Mouse (Mus musculus) heart, embryonic 16.5 days (tissue): ENCODE measurements around the gene Rnf123. TPM values are rescaled to one million over a fixed set of nuclear protein-coding genes. Genes with fewer than 3 reads are reported as not detected.
A peak's percentile ranks its signal among the peaks of the same experiment; 100 is the strongest.

Experiments
- ATAC-seq: fragments of 200-750 bp; cut with Nextera tagmentation; replicated peaks from 2 replicates; pipeline ENCODE4 v1.8.0; 2017; ENCODE audit warnings: moderate number of reproducible peaks; ENCODE audit not compliant: insufficient read depth, low FRiP score; ENCODE audit errors: extremely low read depth
- H3K27ac ChIP-seq: fragments of 300-500 bp; sonication (generic); 2 replicates; pipeline ENCODE4 v1.5.1; 2014; ENCODE audit warnings: mild to moderate bottlenecking, low read length, control low read depth, moderate library complexity
- H3K27me3 ChIP-seq: fragments of 300-500 bp; sonication (generic); 2 replicates; pipeline ENCODE4 v1.6.1; 2014; ENCODE audit warnings: low read length, mixed read lengths; ENCODE audit not compliant: control insufficient read depth, insufficient read depth
- H3K36me3 ChIP-seq: fragments of 300-500 bp; sonication (generic); 2 replicates; pipeline ENCODE4 v1.6.1; 2014; ENCODE audit not compliant: control insufficient read depth, insufficient read depth
- H3K4me1 ChIP-seq: fragments of 300-500 bp; sonication (generic); 2 replicates; pipeline ENCODE4 v1.6.1; 2014; ENCODE audit warnings: low read length, mixed read lengths; ENCODE audit not compliant: control insufficient read depth, insufficient read depth
- H3K4me2 ChIP-seq: fragments of 300-500 bp; sonication (generic); 2 replicates; pipeline ENCODE4 v1.6.1; 2014; ENCODE audit warnings: low read depth, mild to moderate bottlenecking, control low read depth, low read length
- H3K4me3 ChIP-seq: fragments of 300-500 bp; sonication (generic); 2 replicates; pipeline ENCODE4 v1.5.1; 2014; ENCODE audit warnings: mild to moderate bottlenecking, control low read depth, low read length
- H3K9ac ChIP-seq: fragments of 300-500 bp; sonication (generic); 2 replicates; pipeline ENCODE4 v1.6.1; 2014; ENCODE audit warnings: low read length, control low read depth
- H3K9me3 ChIP-seq: fragments of 300-500 bp; sonication (generic); replicated peaks from 2 replicates; pipeline ENCODE4 v1.6.1; 2016; ENCODE audit warnings: low read length; ENCODE audit not compliant: control insufficient read depth
- WGBS: fragments of 180-500 bp; shearing (Covaris S2); extraction: QIAGEN DNeasy Blood & Tissue Kit; methylation state at CpG from one replicate; pipeline ENCODE4 v1.1.7; 2014; 5-methylcytosine and 5-hydroxymethylcytosine counted together
- polyA plus RNA-seq: library from polyadenylated mRNA; unstranded; fragments of >200 nt; fragmentation: Nextera tagmentation; extraction: Ambion mirVana; gene quantifications from 2 replicates; pipeline ENCODE4 v1.2.1, GENCODE M21; 2015

The Rnf123 gene
- 31.3 and 34.7 TPM in 2 replicates for polyA plus RNA-seq

GRCm38 (mm10) chr9:108082988-108083431, at the start of gene Rnf123:
Rnf123 (minus strand) TSS chr9:108083346.
- Histone ChIP-seq H3K27ac (no peak within 1 kb of the TSS), H3K9ac (no peak within 1 kb of the TSS), H3K36me3 (peaks cover 31% of the 10 kb centered on the region), H3K4me3 (no peak within 1 kb of the TSS), H3K9me3 (no peaks in the 10 kb centered on the region), H3K27me3 (peaks cover 23% of the 10 kb centered on the region), H3K4me1 (peaks cover 10% of the 10 kb centered on the region), H3K4me2 (peak within 1 kb of the TSS; percentile 19)
- no peak for ATAC-seq
- 30% methylated on average over 12 of the region's 12 CpGs for WGBS

- Histone ChIP-seq H3K4me3 (no peak overlapping the region), H3K4me2 (no peak overlapping the region), H3K4me1 (peaks cover 8% of the 10 kb centered on the region), H3K27ac (no peak overlapping the region), H3K36me3 (no peaks in the 10 kb centered on the region), H3K27me3 (no peaks in the 10 kb centered on the region), H3K9me3 (no peaks in the 10 kb centered on the region), H3K9ac (no peak overlapping the region)
- no peak for ATAC-seq
- 82% methylated on average over 3 of the region's 3 CpGs for WGBS
Measured at GRCm38 (mm10) chr9:108132373-108132772, 49.2 kb upstream of the Rnf123 start.

DNA sequence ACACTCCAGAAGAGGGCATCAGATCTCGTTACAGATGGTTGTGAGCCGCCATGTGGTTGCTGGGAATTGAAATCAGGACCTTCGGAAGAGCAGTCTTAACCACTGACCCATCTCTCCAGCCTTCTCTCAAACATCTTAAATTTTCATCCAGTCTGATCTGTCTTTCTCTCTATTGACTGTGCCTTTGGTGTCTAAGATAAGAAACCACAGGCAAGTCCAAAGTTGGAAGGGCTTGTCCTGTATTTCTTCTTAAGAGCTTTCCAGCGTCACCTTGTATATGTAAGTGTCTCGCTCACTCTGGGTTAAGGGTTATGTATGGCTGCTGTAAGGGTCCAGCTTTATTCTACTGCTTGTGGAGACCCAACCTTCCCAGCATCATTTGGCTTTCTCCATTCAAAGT, 48.4 kb upstream of the Rnf123 start:
- Histone ChIP-seq H3K27me3 (no peaks in the 10 kb centered on the region), H3K9ac (no peak overlapping the region), H3K9me3 (no peaks in the 10 kb centered on the region), H3K4me2 (no peak overlapping the region), H3K36me3 (no peaks in the 10 kb centered on the region), H3K4me3 (no peak overlapping the region), H3K4me1 (no peaks in the 10 kb centered on the region; the same call in 1 of the 2 replicates), H3K27ac (no peak overlapping the region)
- 84% methylated on average over 5 of the region's 5 CpGs for WGBS
- no peak for ATAC-seq

DNA sequence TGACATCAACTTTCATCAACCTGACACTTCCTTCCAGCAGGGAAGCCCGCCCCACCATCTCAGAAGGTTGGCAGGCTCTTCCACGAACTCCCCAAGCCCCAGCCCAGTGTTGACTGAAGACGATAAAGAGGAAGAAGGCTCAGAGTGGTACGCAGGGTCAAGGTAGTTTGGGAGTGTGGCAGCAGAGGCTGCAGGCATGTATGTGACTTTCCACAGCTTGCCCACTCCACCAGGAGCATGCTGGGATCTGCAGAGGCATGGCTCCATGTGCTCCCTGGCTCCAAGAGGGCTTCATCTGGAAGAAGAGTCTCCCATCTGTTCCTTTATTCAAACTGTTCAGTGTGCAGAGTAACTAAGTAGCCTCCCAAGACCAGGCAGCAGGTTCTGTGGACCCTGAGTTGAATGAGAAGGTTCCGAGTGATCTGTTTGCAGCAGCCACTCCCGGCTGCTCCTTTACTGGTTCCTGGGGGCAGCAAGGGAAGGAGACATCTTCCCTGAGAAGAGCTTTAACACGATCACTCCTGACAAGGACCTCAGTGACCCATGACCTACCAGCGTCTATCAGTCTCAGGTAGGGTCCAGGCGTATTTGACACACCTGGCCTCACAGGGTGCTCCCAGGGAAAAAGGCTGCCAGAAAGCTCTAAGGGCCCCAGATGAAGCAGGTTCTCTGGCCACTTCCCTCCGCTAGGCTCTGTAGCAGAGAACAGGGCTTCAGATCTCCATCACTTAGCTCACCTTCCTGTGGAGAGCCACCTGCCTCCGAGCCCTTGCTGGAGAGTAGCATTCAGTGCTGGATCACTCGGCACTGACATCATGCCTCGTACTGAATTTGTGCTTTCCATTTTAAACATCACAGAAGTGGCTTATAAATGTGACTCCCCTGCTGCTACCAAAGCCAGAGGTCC, 46.1 kb upstream of the Rnf123 start:
- Histone ChIP-seq H3K4me3 (no peak overlapping the region), H3K4me1 (no peaks in the 10 kb centered on the region), H3K27ac (no peak overlapping the region), H3K4me2 (no peak overlapping the region), H3K9me3 (no peaks in the 10 kb centered on the region), H3K9ac (no peak overlapping the region), H3K27me3 (no peaks in the 10 kb centered on the region), H3K36me3 (no peaks in the 10 kb centered on the region)
- ATAC-seq = no peak
- 64% methylated on average over 13 of the region's 13 CpGs for WGBS

- no peaks in the 10 kb centered on the region for H3K4me1 ChIP-seq
- H3K4me2 ChIP-seq = no peak overlapping the region
- H3K27me3 ChIP-seq = no peaks in the 10 kb centered on the region
- H3K4me3 ChIP-seq = no peak overlapping the region
- H3K36me3 ChIP-seq = no peaks in the 10 kb centered on the region
- no peak for ATAC-seq
- H3K9ac ChIP-seq = no peak overlapping the region
- H3K9me3 ChIP-seq = no peaks in the 10 kb centered on the region
- WGBS = 60% methylated on average over 11 of the region's 11 CpGs
- no peak overlapping the region for H3K27ac ChIP-seq
Measured at GRCm38 (mm10) chr9:108128248-108128647, 45.1 kb upstream of the Rnf123 start.

GRCm38 (mm10) chr9:108126436-108127180, 43.5 kb upstream of the Rnf123 start:
- 77% methylated on average over 17 of the region's 17 CpGs for WGBS
- Histone ChIP-seq H3K36me3 (no peaks in the 10 kb centered on the region), H3K27ac (no peak overlapping the region), H3K4me3 (no peak overlapping the region), H3K27me3 (no peaks in the 10 kb centered on the region), H3K9ac (no peak overlapping the region), H3K4me2 (no peak overlapping the region), H3K9me3 (no peaks in the 10 kb centered on the region), H3K4me1 (no peaks in the 10 kb centered on the region)
- ATAC-seq = no peak

DNA sequence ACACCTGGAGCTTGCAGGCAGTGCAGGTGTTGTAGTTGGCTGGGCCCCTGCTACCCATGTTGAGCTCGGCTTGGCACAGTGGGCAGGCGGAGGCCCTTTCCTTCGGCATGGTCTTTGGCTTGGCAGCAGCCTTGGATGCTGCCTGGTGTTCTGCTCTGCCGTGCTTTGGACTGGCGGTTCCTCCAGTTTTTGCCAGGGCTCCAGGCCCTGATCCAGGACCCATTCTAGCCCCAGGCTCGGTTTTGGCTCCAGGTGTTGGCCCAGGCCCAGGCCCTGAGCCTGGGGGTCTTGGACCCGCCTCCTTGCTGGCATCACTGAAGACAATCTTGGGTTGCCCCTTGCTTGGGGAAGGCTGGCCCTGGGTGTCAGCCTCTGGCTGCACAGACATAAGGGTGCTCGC, 42.6 kb upstream of the Rnf123 start:
- Histone ChIP-seq H3K36me3 (no peaks in the 10 kb centered on the region), H3K9ac (no peak overlapping the region), H3K4me2 (no peak overlapping the region), H3K27me3 (no peaks in the 10 kb centered on the region), H3K4me1 (peaks cover under 1% of the 10 kb centered on the region; the same call in 1 of the 2 replicates), H3K9me3 (no peaks in the 10 kb centered on the region), H3K4me3 (no peak overlapping the region), H3K27ac (no peak overlapping the region)
- 87% methylated on average over 8 of the region's 8 CpGs for WGBS
- no peak for ATAC-seq

- Histone ChIP-seq H3K36me3 (no peaks in the 10 kb centered on the region), H3K27ac (no peak overlapping the region), H3K4me2 (no peak overlapping the region), H3K9me3 (no peaks in the 10 kb centered on the region), H3K9ac (no peak overlapping the region), H3K4me1 (peaks cover 15% of the 10 kb centered on the region), H3K4me3 (no peak overlapping the region), H3K27me3 (no peaks in the 10 kb centered on the region)
- no peak for ATAC-seq
- WGBS = 89% methylated on average over 4 of the region's 4 CpGs
Measured at GRCm38 (mm10) chr9:108123916-108124315, 40.8 kb upstream of the Rnf123 start.
